Mouse (Mus musculus) liver, embryonic 16.5 days (tissue): Measurements from ENCODE around the gene Abtb1. TPM values are rescaled to one million over a fixed set of nuclear protein-coding genes. Genes with fewer than 3 reads are reported as not detected.

Experiments
- ATAC-seq: fragments of 200-750 bp; cut with Nextera tagmentation; 2 replicates; pipeline ENCODE4 v1.8.0; 2017; ENCODE audit warnings: low read depth, mild to moderate bottlenecking, moderate number of reproducible peaks, moderate library complexity
- H3K27ac ChIP-seq: fragments of 300-500 bp; sonication (generic); 2 replicates; pipeline ENCODE4 v1.5.1; 2014; ENCODE audit warnings: mild to moderate bottlenecking, low read length
- H3K27me3 ChIP-seq: fragments of 300-500 bp; sonication (generic); 2 replicates; pipeline ENCODE4 v1.6.1; 2014; ENCODE audit warnings: low read depth, low read length, mixed read lengths; ENCODE audit not compliant: control insufficient read depth, insufficient read depth
- H3K36me3 ChIP-seq: fragments of 300-500 bp; sonication (generic); 2 replicates; pipeline ENCODE4 v1.6.1; 2014; ENCODE audit warnings: mild to moderate bottlenecking; ENCODE audit not compliant: control insufficient read depth, insufficient read depth
- H3K4me1 ChIP-seq: fragments of 300-500 bp; sonication (generic); 2 replicates; pipeline ENCODE4 v1.6.1; 2014; ENCODE audit warnings: low read depth, low read length, mixed read lengths; ENCODE audit not compliant: control insufficient read depth
- H3K4me2 ChIP-seq: fragments of 300-500 bp; sonication (generic); 2 replicates; pipeline ENCODE4 v1.6.1; 2014; ENCODE audit warnings: low read depth, low read length, mixed read lengths
- H3K4me3 ChIP-seq: fragments of 300-500 bp; sonication (generic); 2 replicates; pipeline ENCODE4 v1.5.1; 2014; ENCODE audit warnings: low read depth, mild to moderate bottlenecking, low read length
- H3K9ac ChIP-seq: fragments of 300-500 bp; sonication (generic); 2 replicates; pipeline ENCODE4 v1.6.1; 2014; ENCODE audit warnings: low read depth, low read length
- H3K9me3 ChIP-seq: fragments of 300-500 bp; sonication (generic); replicated peaks from 2 replicates; pipeline ENCODE4 v1.6.1; 2016; ENCODE audit warnings: low read length; ENCODE audit not compliant: control insufficient read depth
- WGBS: fragments of 180-500 bp; shearing (Covaris S2); extraction: QIAGEN DNeasy Blood & Tissue Kit; methylation state at CpG from one replicate; pipeline ENCODE4 v1.1.7; 2014; ENCODE audit not compliant: insufficient replicate concordance; 5-methylcytosine and 5-hydroxymethylcytosine counted together
- polyA plus RNA-seq: library from polyadenylated mRNA; unstranded; fragments of >200 nt; fragmentation: Nextera tagmentation; extraction: Ambion mirVana; gene quantifications from 2 replicates; pipeline ENCODE4 v1.2.1, GENCODE M21; 2015

Gene Abtb1
- polyA plus RNA-seq, 1 experiment from 2014 or later = 65.2 TPM

DNA sequence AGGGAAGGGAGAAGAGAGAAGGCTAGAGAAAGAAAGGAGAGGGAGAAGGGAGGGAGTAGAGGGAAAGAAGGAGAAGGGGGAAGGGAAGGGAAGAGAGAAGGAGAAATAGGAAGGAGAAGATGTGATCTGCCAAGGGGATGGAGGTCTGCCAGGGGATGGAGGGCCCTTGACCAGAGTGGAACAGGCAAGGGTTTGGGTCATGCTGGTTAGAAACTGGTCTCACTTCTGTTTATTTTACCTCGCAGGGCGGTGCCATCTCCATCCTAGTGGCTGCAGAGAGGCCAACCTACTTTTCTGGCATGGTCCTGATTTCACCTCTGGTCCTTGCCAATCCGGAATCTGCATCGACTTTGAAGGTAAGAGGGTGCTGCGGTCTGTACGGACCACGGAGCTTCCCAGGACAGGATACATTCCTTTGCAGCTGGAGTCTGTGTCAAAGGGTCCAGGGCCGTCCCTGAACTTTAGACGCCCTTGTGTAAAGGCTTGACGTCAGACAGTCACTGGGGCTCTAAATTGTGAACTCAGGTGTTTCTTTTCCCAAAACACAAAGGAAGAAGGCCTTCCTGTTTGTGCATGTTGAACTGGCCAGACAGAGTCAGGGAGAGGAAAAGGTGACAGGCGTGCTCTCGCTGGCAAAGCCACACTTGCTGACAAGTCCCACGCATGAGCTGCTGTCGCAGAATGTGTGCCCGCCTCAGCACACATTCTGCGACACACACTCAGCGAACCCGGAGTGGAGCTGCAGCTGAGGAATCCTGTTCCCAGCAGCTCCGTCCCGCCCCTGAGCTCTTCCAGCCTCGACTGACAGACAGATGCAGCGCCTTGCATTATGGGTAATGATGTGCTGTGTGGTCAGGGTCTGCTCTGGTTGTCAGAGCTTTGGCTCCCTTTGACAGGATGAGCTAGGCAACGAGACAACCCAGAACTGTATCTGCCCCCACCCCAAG lies 32.4 kb downstream of the Abtb1 start:
- no peaks in the 10 kb centered on the region for H3K9me3 ChIP-seq
- H3K4me2 ChIP-seq = no peak overlapping the region
- WGBS = 78% methylated on average over 23 of the region's 23 CpGs
- no peak for ATAC-seq
- peaks cover 24% of the 10 kb centered on the region for H3K36me3 ChIP-seq
- H3K9ac ChIP-seq = no peak overlapping the region
- H3K27me3 ChIP-seq = no peaks in the 10 kb centered on the region
- no peak overlapping the region for H3K27ac ChIP-seq
- peaks cover 4% of the 10 kb centered on the region for H3K4me1 ChIP-seq
- no peak overlapping the region for H3K4me3 ChIP-seq

DNA sequence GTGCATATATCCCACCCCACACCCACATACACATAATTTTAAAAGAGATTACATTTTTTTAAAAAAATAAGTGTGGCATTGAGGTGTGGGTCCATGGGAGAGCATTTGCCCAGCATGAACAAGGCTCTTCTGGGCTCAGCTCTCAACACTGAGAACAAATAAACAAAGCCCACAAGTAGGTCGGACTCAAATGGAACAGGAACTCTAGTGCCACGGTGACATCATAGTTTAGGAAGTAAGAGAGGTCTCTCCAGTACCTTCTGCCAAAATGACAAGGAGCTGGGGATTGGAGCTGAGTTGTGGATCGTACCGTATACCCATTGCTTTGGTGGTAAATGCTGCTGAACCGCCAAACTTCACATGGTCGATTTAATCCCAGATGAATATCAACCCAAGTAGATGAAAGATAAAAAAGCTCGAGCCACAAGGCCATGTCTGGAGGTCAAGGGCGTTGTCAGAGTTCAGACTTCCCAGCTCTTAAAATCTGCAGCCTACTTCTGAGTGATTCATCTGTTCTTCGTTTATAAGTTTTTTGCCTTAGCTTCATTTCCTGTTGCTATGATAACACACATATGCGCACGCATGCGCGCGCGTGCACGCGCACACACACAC lies 36.7 kb downstream of the Abtb1 start:
- H3K9ac ChIP-seq = no peak overlapping the region
- H3K9me3 ChIP-seq = no peaks in the 10 kb centered on the region
- H3K4me1 ChIP-seq = peaks cover 31% of the 10 kb centered on the region
- 76% methylated on average over 17 of the region's 17 CpGs for WGBS
- H3K27me3 ChIP-seq = no peaks in the 10 kb centered on the region
- no peak overlapping the region for H3K4me3 ChIP-seq
- H3K27ac ChIP-seq = no peak overlapping the region
- peaks cover 14% of the 10 kb centered on the region for H3K36me3 ChIP-seq
- no peak overlapping the region for H3K4me2 ChIP-seq
- ATAC-seq = no peak

- Histone ChIP-seq H3K4me2 (no peak overlapping the region), H3K27me3 (no peaks in the 10 kb centered on the region), H3K27ac (peak overlapping the region; percentile 62), H3K9me3 (no peaks in the 10 kb centered on the region), H3K36me3 (peaks cover 6% of the 10 kb centered on the region; the same call in 1 of the 2 replicates), H3K9ac (no peak overlapping the region), H3K4me1 (peaks cover 31% of the 10 kb centered on the region), H3K4me3 (no peak overlapping the region)
- 23% methylated on average over 4 of the region's 4 CpGs for WGBS
- ATAC-seq = peak; percentile 82
These were observed 37.7 kb downstream of the Abtb1 start for GRCm38 (mm10) chr6:88803957-88804695.

GRCm38 (mm10) chr6:88803051-88803450 lies 38.7 kb downstream of the Abtb1 start:
- Histone ChIP-seq H3K27ac (peak overlapping the region; percentile 62), H3K9me3 (no peaks in the 10 kb centered on the region), H3K9ac (peak overlapping the region; percentile 42; the same call in 1 of the 2 replicates), H3K4me2 (0 out of 2 replicates have a peak overlapping the region, but pooled peaks have one; percentile 4), H3K36me3 (no peaks in the 10 kb centered on the region; the same call in 1 of the 2 replicates), H3K27me3 (no peaks in the 10 kb centered on the region), H3K4me1 (peaks cover 31% of the 10 kb centered on the region), H3K4me3 (no peak overlapping the region)
- ATAC-seq = peak; percentile 74
- WGBS = 21% methylated on average over 7 of the region's 7 CpGs

- no peak overlapping the region for H3K27ac ChIP-seq
These were observed 41.0 kb downstream of the Abtb1 start for GRCm38 (mm10) chr6:88800735-88801134.

DNA sequence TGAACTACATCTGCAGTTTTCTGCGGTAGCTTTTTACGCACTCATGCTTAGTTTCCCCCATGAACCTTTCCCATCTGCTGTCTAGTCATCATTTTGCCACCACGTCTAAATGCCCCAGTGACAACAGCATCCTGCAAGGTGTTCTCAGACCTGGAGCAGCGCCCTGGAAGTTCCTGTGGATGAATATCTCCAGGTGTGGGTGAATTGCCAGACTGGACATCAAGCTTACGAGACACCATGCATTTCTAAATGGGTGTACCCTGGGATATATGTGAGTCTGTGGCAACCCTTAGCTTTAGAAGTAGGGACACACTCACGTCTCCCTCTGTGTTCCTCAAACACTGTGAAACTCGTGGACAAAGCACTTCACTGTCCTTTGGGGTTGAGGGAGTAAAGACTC lies 41.6 kb downstream of the Abtb1 start:
- Histone ChIP-seq H3K4me1 (peaks cover 31% of the 10 kb centered on the region), H3K9me3 (no peaks in the 10 kb centered on the region), H3K27ac (no peak overlapping the region), H3K9ac (no peak overlapping the region), H3K4me2 (no peak overlapping the region), H3K4me3 (no peak overlapping the region), H3K27me3 (no peaks in the 10 kb centered on the region), H3K36me3 (no peaks in the 10 kb centered on the region)
- 68% methylated on average over 7 of the region's 7 CpGs for WGBS
- no peak for ATAC-seq

More at GRCm38 (mm10) chr6:88800735-88801134, 41.0 kb downstream of the Abtb1 start:
- Histone ChIP-seq H3K4me2 (no peak overlapping the region), H3K4me1 (peaks cover 31% of the 10 kb centered on the region), H3K9ac (no peak overlapping the region), H3K9me3 (no peaks in the 10 kb centered on the region), H3K27me3 (no peaks in the 10 kb centered on the region), H3K4me3 (no peak overlapping the region), H3K36me3 (no peaks in the 10 kb centered on the region)
- WGBS = 45% methylated on average over 3 of the region's 3 CpGs
- no peak for ATAC-seq

DNA sequence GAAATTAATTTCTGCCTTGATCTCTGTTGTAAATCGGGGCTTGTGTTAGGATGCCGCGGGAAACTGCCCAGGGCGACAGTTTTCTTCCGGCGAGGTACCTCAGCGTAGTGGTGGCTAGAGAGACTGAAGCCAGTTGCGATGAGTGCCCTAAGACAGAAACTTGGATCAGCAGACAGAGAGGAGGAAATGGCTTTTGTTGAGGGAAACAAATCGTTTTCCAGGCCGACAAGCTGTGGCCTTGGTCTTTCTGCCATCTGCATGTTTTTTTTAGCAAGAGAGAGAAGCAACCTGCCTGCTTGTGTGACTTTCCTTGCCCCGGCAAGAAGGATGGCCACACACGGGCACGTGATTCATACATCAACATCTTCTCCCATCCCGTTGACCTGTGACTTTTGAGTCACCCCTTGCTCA lies 47.2 kb downstream of the Abtb1 start:
- no peak overlapping the region for H3K4me2 ChIP-seq

DNA sequence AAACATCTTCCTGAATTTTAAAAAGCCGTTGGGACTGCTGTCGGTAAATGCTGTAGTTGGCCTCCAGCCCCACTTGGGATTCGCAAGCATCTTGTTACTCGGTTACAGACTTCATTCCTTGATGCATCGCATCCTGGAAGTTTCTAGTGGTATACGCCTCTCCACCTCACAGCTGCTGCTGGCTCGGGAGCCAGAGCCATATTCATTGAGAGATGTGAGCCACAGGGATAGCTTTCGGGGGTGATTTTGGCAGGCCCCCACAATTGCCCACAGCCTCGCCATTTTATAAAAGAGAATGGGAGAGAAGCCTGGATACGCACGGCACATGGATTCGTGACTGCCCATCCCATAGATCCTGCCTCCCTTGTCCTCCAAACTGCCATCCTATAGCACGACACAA lies 47.9 kb downstream of the Abtb1 start:
- H3K36me3 ChIP-seq = no peaks in the 10 kb centered on the region
- no peak overlapping the region for H3K9ac ChIP-seq
- no peak for ATAC-seq
- WGBS = 89% methylated on average over 13 of the region's 13 CpGs
- no peaks in the 10 kb centered on the region for H3K27me3 ChIP-seq
- H3K4me1 ChIP-seq = peaks cover 10% of the 10 kb centered on the region
- no peak overlapping the region for H3K4me3 ChIP-seq
- H3K9me3 ChIP-seq = no peaks in the 10 kb centered on the region
- no peak overlapping the region for H3K4me2 ChIP-seq
- H3K27ac ChIP-seq = no peak overlapping the region

More for the DNA sequence above, 47.2 kb downstream of the Abtb1 start:
- Histone ChIP-seq H3K4me1 (peaks cover 10% of the 10 kb centered on the region; the same call in 1 of the 2 replicates), H3K27ac (no peak overlapping the region), H3K36me3 (no peaks in the 10 kb centered on the region), H3K4me3 (no peak overlapping the region), H3K27me3 (no peaks in the 10 kb centered on the region), H3K9ac (no peak overlapping the region), H3K9me3 (no peaks in the 10 kb centered on the region)
- 69% methylated on average over 14 of the region's 14 CpGs for WGBS
- no peak for ATAC-seq
